Mouse (Mus musculus) neural tube, embryonic 11.5 days (tissue): ENCODE measurements around the gene Gm9936. TPM values are rescaled to one million over a fixed set of nuclear protein-coding genes. Genes with fewer than 3 reads are reported as not detected.
A peak's percentile ranks its signal among the peaks of the same experiment; 100 is the strongest.
"Not testable (repeated sequence)": the region's sequence is repeated elsewhere in the genome, so short reads cannot be mapped to it uniquely, and the experiment has no call there.

Experiments used
- ATAC-seq: fragments of 200-750 bp; cut with Nextera tagmentation; 2 replicates; pipeline ENCODE4 v1.8.0; 2017; ENCODE audit warnings: moderate number of reproducible peaks, mild to moderate bottlenecking, moderate TSS enrichment, moderate library complexity; ENCODE audit not compliant: insufficient read depth, low FRiP score, low TSS enrichment
- DNase-seq: peaks from one replicate; pipeline ENCODE4 v3.0.0-alpha.2; 2015; ENCODE audit warnings: low spot score
- H3K27ac ChIP-seq: fragments of 300-500 bp; sonication (generic); 2 replicates; pipeline ENCODE4 v1.5.1; 2014; ENCODE audit warnings: low read depth, mild to moderate bottlenecking, low read length
- H3K27me3 ChIP-seq: fragments of 300-500 bp; sonication (generic); 2 replicates; pipeline ENCODE4 v1.6.1; 2014; ENCODE audit warnings: mild to moderate bottlenecking, low read length, mixed read lengths; ENCODE audit not compliant: control insufficient read depth, insufficient read depth
- H3K36me3 ChIP-seq: fragments of 300-500 bp; sonication (generic); 2 replicates; pipeline ENCODE4 v1.6.1; 2014; ENCODE audit warnings: mild to moderate bottlenecking, low read length, moderate library complexity, mixed read lengths; ENCODE audit not compliant: control insufficient read depth, insufficient read depth
- H3K4me1 ChIP-seq: fragments of 300-500 bp; sonication (generic); 2 replicates; pipeline ENCODE4 v1.6.1; 2014; ENCODE audit warnings: low read length, mixed read lengths; ENCODE audit not compliant: control insufficient read depth, insufficient read depth
- H3K4me2 ChIP-seq: fragments of 300-500 bp; sonication (generic); 2 replicates; pipeline ENCODE4 v1.6.1; 2014; ENCODE audit warnings: low read depth, mild to moderate bottlenecking, moderate library complexity
- H3K4me3 ChIP-seq: fragments of 300-500 bp; sonication (generic); 2 replicates; pipeline ENCODE4 v1.5.1; 2014; ENCODE audit warnings: low read depth, low read length
- H3K9ac ChIP-seq: fragments of 300-500 bp; sonication (generic); 2 replicates; pipeline ENCODE4 v1.6.1; 2014; ENCODE audit warnings: mild to moderate bottlenecking, low read length
- H3K9me3 ChIP-seq: fragments of 300-500 bp; sonication (generic); 2 replicates; pipeline ENCODE4 v1.6.1; 2016; ENCODE audit warnings: low read length; ENCODE audit not compliant: control insufficient read depth
- WGBS: fragments of 180-500 bp; shearing (Covaris S2); extraction: QIAGEN DNeasy Blood & Tissue Kit; methylation state at CpG from one replicate; pipeline ENCODE4 v1.1.7; 2014; 5-methylcytosine and 5-hydroxymethylcytosine counted together
- polyA plus RNA-seq: library from polyadenylated mRNA; unstranded; fragments of >200 nt; fragmentation: Nextera tagmentation; extraction: Ambion mirVana; gene quantifications from 2 replicates; pipeline ENCODE4 v1.2.1, GENCODE M21; 2014

Gene Gm9936
- polyA plus RNA-seq, 1 experiment from 2014 or later, result 0.54 TPM

- not testable (repeated sequence) for H3K4me3 ChIP-seq, H3K9me3 ChIP-seq, DNase-seq, ATAC-seq, H3K4me1 ChIP-seq, H3K4me2 ChIP-seq, H3K9ac ChIP-seq, H3K36me3 ChIP-seq, H3K27me3 ChIP-seq, H3K27ac ChIP-seq
- WGBS, result 87% methylated on average over 6 of the region's 7 CpGs
These were observed 23.8 kb upstream of the Gm9936 start for GRCm38 (mm10) chr5:114882319-114882718.

- H3K27me3 ChIP-seq, result no peaks in the 10 kb centered on the region
- peaks cover 6% of the 10 kb centered on the region; the same call in 1 of the 2 replicates for H3K4me1 ChIP-seq
- H3K4me3 ChIP-seq, result no peak overlapping the region
- no peak for ATAC-seq
- H3K36me3 ChIP-seq, result no peaks in the 10 kb centered on the region
- H3K9me3 ChIP-seq, result no peaks in the 10 kb centered on the region
- H3K4me2 ChIP-seq, result no peak overlapping the region
- no peak overlapping the region for H3K27ac ChIP-seq
- 69% methylated on average over 13 of the region's 13 CpGs for WGBS
- H3K9ac ChIP-seq, result no peak overlapping the region
- DNase-seq, result no peak
These were observed 20.9 kb upstream of the Gm9936 start for GRCm38 (mm10) chr5:114879399-114879798.

- ATAC-seq (no peak), DNase-seq (no peak)
- H3K4me1 ChIP-seq, result peaks cover 6% of the 10 kb centered on the region; the same call in 1 of the 2 replicates
- H3K9ac ChIP-seq, result no peak overlapping the region
- H3K9me3 ChIP-seq, result no peaks in the 10 kb centered on the region
- H3K27me3 ChIP-seq, result no peaks in the 10 kb centered on the region
- no peak overlapping the region for H3K4me2 ChIP-seq
- no peaks in the 10 kb centered on the region for H3K36me3 ChIP-seq
- 63% methylated on average over 7 of the region's 7 CpGs for WGBS
- no peak overlapping the region for H3K4me3 ChIP-seq
- no peak overlapping the region for H3K27ac ChIP-seq
These were observed 19.0 kb upstream of the Gm9936 start for GRCm38 (mm10) chr5:114877487-114877886.

- Histone ChIP-seq H3K4me2 (no peak overlapping the region), H3K27ac (no peak overlapping the region), H3K9me3 (no peaks in the 10 kb centered on the region), H3K4me1 (peaks cover 6% of the 10 kb centered on the region; the same call in 1 of the 2 replicates), H3K4me3 (no peak overlapping the region), H3K36me3 (no peaks in the 10 kb centered on the region), H3K27me3 (no peaks in the 10 kb centered on the region), H3K9ac (no peak overlapping the region)
- WGBS, result 40% methylated on average over 6 of the region's 6 CpGs
- DNase-seq (no peak), ATAC-seq (no peak)
These were observed 17.8 kb upstream of the Gm9936 start for GRCm38 (mm10) chr5:114876331-114876730.

- H3K9me3 ChIP-seq, result no peaks in the 10 kb centered on the region
- H3K4me3 ChIP-seq, result no peak overlapping the region
- H3K4me1 ChIP-seq, result peaks cover 6% of the 10 kb centered on the region; the same call in 1 of the 2 replicates
- no peaks in the 10 kb centered on the region for H3K27me3 ChIP-seq
- no peaks in the 10 kb centered on the region for H3K36me3 ChIP-seq
- H3K27ac ChIP-seq, result no peak overlapping the region
- DNase-seq (no peak), ATAC-seq (no peak)
- no peak overlapping the region for H3K4me2 ChIP-seq
- H3K9ac ChIP-seq, result no peak overlapping the region
- 70% methylated on average over 6 of the region's 6 CpGs for WGBS
These were observed 17.4 kb upstream of the Gm9936 start for GRCm38 (mm10) chr5:114875858-114876257.

- no peak for ATAC-seq
- H3K9ac ChIP-seq, result no peak overlapping the region
- 90% methylated on average over 12 of the region's 12 CpGs for WGBS
These were observed 6.8 kb upstream of the Gm9936 start for GRCm38 (mm10) chr5:114865279-114865678.

GRCm38 (mm10) chr5:114864813-114865212 lies 6.3 kb upstream of the Gm9936 start:
- WGBS, result 78% methylated on average over 7 of the region's 7 CpGs
- Histone ChIP-seq H3K27ac (no peak overlapping the region), H3K36me3 (no peaks in the 10 kb centered on the region), H3K4me3 (no peak overlapping the region), H3K4me2 (no peak overlapping the region), H3K9me3 (peaks cover 3% of the 10 kb centered on the region; the same call in 1 of the 2 replicates), H3K27me3 (no peaks in the 10 kb centered on the region), H3K4me1 (no peaks in the 10 kb centered on the region), H3K9ac (no peak overlapping the region)
- ATAC-seq (no peak), DNase-seq (no peak)

More at GRCm38 (mm10) chr5:114865279-114865678, 6.8 kb upstream of the Gm9936 start:
- Histone ChIP-seq H3K36me3 (no peaks in the 10 kb centered on the region), H3K27me3 (no peaks in the 10 kb centered on the region), H3K4me2 (no peak overlapping the region), H3K9me3 (peaks cover 3% of the 10 kb centered on the region; the same call in 1 of the 2 replicates), H3K4me3 (no peak overlapping the region), H3K27ac (no peak overlapping the region), H3K4me1 (no peaks in the 10 kb centered on the region)
- DNase-seq, result no peak

- no peak for ATAC-seq
- Histone ChIP-seq H3K27ac (no peak overlapping the region), H3K9me3 (no peaks in the 10 kb centered on the region), H3K9ac (no peak overlapping the region), H3K4me1 (no peaks in the 10 kb centered on the region), H3K4me3 (no peak overlapping the region), H3K36me3 (no peaks in the 10 kb centered on the region), H3K27me3 (no peaks in the 10 kb centered on the region), H3K4me2 (no peak overlapping the region)
- no peak for DNase-seq
- 77% methylated on average over 6 of the region's 6 CpGs for WGBS
These were observed 3.2 kb upstream of the Gm9936 start for GRCm38 (mm10) chr5:114861730-114862129.

GRCm38 (mm10) chr5:114859253-114859652 lies 771 bp upstream of the Gm9936 start:
- Histone ChIP-seq H3K9ac (peak overlapping the region; percentile 53), H3K9me3 (no peaks in the 10 kb centered on the region), H3K27ac (no peak overlapping the region), H3K36me3 (no peaks in the 10 kb centered on the region), H3K4me3 (peak overlapping the region; percentile 27), H3K4me1 (no peaks in the 10 kb centered on the region), H3K27me3 (no peaks in the 10 kb centered on the region), H3K4me2 (peak overlapping the region; percentile 53)
- ATAC-seq, result no peak
- WGBS, result 7% methylated on average over 18 of the region's 18 CpGs
- DNase-seq, result peak; percentile 88
